Mouse (Mus musculus) B cell, adult 2 months (primary cell): ENCODE measurements around the gene Mef2c.

Experiments used
- DNase-seq, 2 experiments: peaks; one replicate each; pipeline ENCODE4 v3.0.0; 2022

Mef2c gene

DNA sequence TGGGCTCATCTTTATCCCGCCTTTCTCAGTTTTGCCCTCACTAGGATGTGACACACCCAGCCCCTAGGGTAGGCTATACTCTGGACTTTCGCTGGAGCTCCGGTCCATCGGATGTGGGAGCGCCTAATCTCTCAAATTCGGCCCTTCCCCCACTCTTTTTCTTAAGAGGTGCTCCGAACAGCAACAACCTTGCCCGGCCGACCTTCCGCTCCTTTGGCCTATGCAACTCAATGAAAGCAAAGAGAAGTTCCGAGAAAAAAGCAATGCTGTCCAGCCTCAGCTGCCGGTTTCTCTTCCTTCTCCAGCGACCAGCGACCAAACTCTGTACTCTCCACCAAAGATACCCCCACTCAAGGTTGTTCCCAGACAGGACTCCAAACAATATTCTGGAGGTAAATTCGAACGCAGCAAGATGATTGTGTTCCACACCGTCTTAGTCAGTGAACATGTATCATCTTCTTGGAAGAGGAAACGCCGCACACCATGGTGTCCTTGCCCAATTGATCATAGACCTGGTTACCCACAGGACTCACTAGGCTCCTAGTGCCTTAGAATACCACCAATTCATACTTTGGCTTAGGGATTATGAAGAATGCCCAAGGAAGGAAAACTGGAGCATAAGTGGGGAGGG is 209.9 kb downstream of the Mef2c start:
- DNase-seq: no peak

DNA sequence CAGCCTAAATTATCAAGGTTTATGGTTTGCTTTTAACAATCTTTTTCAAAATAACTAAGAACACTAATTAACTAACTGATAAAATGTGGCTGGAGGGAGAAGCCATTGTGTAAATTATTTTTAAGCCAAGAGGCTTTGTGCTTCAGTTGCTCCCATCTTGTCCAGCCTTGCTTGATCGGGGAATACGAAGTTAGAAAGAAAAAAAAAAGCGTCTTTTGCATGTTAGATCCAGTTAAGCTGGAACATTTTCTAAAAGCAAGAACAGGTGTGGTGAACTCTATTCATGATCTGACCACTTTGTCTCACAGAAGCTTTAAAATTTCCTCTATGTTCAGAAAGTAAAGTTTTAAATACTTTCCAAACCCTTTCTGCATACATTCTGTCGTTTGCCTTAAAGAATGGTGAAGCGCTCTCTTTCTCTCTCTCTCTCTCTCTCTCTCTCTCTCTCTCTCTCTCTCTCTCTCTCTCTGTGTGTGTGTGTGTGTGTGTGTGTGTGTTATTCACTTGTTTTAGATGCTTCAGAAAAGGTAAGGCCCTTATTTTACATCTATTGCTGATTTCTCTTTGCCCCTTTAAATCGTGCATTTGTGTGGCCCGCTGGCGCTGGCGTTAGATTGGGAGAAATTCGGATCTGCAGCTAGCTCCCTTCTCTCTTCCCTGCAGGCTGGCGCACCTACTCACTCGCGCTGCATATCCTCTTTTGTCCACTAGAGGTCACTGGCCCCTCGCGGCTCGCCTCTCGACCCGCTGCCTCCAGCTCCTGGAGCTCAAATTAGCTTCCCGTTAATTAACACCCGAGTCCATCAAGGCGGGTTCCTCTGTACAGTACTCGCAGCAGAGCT is 210.9 kb downstream of the Mef2c start:
- DNase-seq: peak; percentile 86 to 87

DNA sequence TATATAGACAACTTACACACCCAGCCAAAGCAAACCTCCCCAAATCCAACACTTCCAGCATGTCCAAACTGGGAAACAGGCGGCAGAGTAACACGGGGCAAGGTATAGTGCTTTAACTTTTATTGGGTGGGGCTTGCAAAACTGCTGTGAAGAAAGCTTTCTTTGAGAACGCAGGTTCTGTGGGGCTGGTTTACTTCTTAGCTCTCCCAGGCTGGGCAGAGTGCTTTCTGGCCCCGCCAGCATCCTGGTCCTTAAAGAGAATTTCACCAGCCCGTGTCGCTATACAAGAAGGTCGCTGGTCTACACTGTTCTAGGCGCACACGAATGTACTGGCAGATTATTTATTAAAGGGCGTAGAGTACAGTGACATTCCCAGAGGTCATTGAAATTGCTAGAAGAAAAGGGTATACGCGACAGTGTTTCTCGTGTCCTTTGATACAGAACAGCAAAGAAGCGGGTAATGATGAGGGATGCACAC is 211.5 kb downstream of the Mef2c start:
- no peak for DNase-seq

DNA sequence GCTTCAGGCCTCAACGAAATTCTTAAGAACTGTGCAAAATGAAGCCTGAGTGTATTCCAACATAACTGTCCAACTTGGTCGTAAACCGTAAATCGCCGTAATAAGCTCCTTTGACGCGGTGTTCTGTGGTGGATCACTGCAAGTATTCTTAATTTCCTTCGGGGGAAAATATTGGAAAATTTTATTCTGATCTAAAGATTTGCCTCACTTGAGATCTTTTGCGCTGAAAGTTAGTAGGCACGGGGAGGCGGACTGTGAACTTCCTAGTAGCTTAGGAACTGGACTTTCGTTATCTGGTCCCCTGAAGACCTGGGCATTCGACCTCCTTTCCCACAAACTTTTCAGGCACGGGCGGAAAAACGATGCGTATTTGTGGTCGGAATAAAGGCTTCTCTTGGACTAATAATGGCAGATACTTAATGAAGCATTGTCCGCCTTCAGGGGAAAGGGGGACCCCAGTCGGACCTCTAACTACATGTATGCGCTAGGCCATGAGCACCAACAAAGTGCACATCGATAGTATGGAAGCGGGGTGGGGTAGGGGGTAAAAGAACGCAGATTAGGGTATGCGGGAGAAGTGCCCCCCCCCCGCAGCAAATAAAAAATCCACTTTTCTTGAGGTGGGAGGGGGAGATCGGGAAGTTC is 212.3 kb downstream of the Mef2c start:
- DNase-seq: no peak
